Mouse (Mus musculus) MEL (cell line): Measurements from ENCODE around the gene Galnt18. TPM values are rescaled to one million over a fixed set of nuclear protein-coding genes. Genes with fewer than 3 reads are reported as not detected.

ENCODE experiments used
- DNase-seq: peaks from one replicate; pipeline ENCODE4 v3.0.0; 2011; ENCODE audit warnings: low read depth, low spot score
- H3K27ac ChIP-seq: 2 replicates; pipeline ENCODE4 v1.5.1; 2012; ENCODE audit warnings: low read depth, mild to moderate bottlenecking, control low read depth, low read length, moderate library complexity; ENCODE audit not compliant: control insufficient read depth
- H3K27me3 ChIP-seq, 2 experiments: fragments of 150-350 bp in 1 of 2; sonication (generic) in 1 of 2; 2 replicates each; pipeline ENCODE4 v1.6.1; 2012; ENCODE audit warnings: low read length in 2 of 2, mild to moderate bottlenecking in 2 of 2, improper control_type of control experiment in 1 of 2, moderate library complexity in 1 of 2; ENCODE audit not compliant: insufficient read depth in 2 of 2, control insufficient read depth in 1 of 2
- H3K36me3 ChIP-seq, 2 experiments: 2 replicates each; pipeline ENCODE4 v1.6.1; 2012 to 2014; ENCODE audit warnings: low read length in 2 of 2, improper control_type of control experiment in 1 of 2, inconsistent platforms in 1 of 2, mild to moderate bottlenecking in 1 of 2; ENCODE audit not compliant: insufficient read depth in 2 of 2, control insufficient read depth in 1 of 2
- H3K4me1 ChIP-seq, 2 experiments: fragments of 150-350 bp in 1 of 2; sonication (generic) in 1 of 2; 2 replicates each; pipeline ENCODE4 v1.6.1; 2012; ENCODE audit warnings: low read length in 2 of 2, improper control_type of control experiment in 1 of 2, mild to moderate bottlenecking in 1 of 2; ENCODE audit not compliant: insufficient read depth in 2 of 2, control insufficient read depth in 1 of 2
- H3K4me3 ChIP-seq, 2 experiments: fragments of 150-350 bp in 1 of 2; sonication (generic) in 1 of 2; 2 replicates each; pipeline ENCODE4 v1.5.1; 2012; ENCODE audit warnings: low read depth in 2 of 2, low read length in 2 of 2, mild to moderate bottlenecking in 2 of 2, moderate library complexity in 2 of 2, control low read depth in 1 of 2, improper control_type of control experiment in 1 of 2; ENCODE audit not compliant: control insufficient read depth in 1 of 2, insufficient read depth in 1 of 2
- H3K79me2 ChIP-seq: 2 replicates; pipeline ENCODE4 v1.6.1; 2012; ENCODE audit warnings: mild to moderate bottlenecking, low read length, moderate library complexity; ENCODE audit not compliant: control insufficient read depth, poor library complexity, insufficient read depth
- H3K9ac ChIP-seq: 2 replicates; pipeline ENCODE4 v1.6.1; 2012; ENCODE audit warnings: low read depth, mild to moderate bottlenecking, control low read depth, low read length, moderate library complexity; ENCODE audit not compliant: control insufficient read depth, poor library complexity, severe bottlenecking
- H3K9me3 ChIP-seq: fragments of 150-350 bp; sonication (generic); replicated peaks from 2 replicates; pipeline ENCODE4 v1.6.1; 2012; ENCODE audit warnings: mild to moderate bottlenecking, low read length, improper control_type of control experiment, moderate library complexity; ENCODE audit not compliant: insufficient read depth
- BHLHE40 ChIP-seq: IDR thresholded peaks from 2 replicates; pipeline ENCODE4 v1.6.1; 2012; ENCODE audit warnings: low read depth, mild to moderate bottlenecking, inconsistent platforms, low read length, improper control_type of control experiment, borderline replicate concordance
- CHD2 ChIP-seq: IDR thresholded peaks from 2 replicates; pipeline ENCODE4 v1.6.1; 2011; ENCODE audit warnings: low read length, improper control_type of control experiment
- CTCF ChIP-seq, 3 experiments: IDR thresholded peaks in 2 of 3; conservative IDR thresholded peaks in 1 of 3; 2 replicates each; pipeline ENCODE4 v1.5.1; 2011 to 2012; ENCODE audit warnings: low read length in 3 of 3, low read depth in 2 of 3, mild to moderate bottlenecking in 2 of 3, improper control_type of control experiment in 1 of 3, inconsistent platforms in 1 of 3, mixed read lengths in 1 of 3, moderate library complexity in 1 of 3; ENCODE audit not compliant: control insufficient read depth in 1 of 3, insufficient read depth in 1 of 3, poor library complexity in 1 of 3, severe bottlenecking in 1 of 3
- ELF1 ChIP-seq: IDR thresholded peaks from 2 replicates; pipeline ENCODE4 v1.6.1; 2014; ENCODE audit warnings: low read depth, mild to moderate bottlenecking, inconsistent platforms, low read length, improper control_type of control experiment, moderate library complexity
- ETS1 ChIP-seq: IDR thresholded peaks from 2 replicates; pipeline ENCODE4 v1.6.1; 2012; ENCODE audit warnings: low read depth, mild to moderate bottlenecking, inconsistent platforms, low read length, improper control_type of control experiment, moderate library complexity
- GABPA ChIP-seq: IDR thresholded peaks from 2 replicates; pipeline ENCODE4 v1.6.1; 2012; ENCODE audit warnings: low read depth, mild to moderate bottlenecking, inconsistent platforms, low read length, improper control_type of control experiment, moderate library complexity
- JUND ChIP-seq: IDR thresholded peaks from 2 replicates; pipeline ENCODE4 v1.6.1; 2011; ENCODE audit warnings: low read depth, mild to moderate bottlenecking, improper control_type of control experiment, low read length
- KAT2A ChIP-seq: conservative IDR thresholded peaks from 2 replicates; pipeline ENCODE4 v1.6.1; 2012; ENCODE audit warnings: low read depth, low read length, improper control_type of control experiment, inconsistent platforms
- MAFK ChIP-seq: IDR thresholded peaks from 2 replicates; pipeline ENCODE4 v1.6.1; 2011; ENCODE audit warnings: low read depth, mild to moderate bottlenecking, low read length, improper control_type of control experiment, borderline replicate concordance
- MAX ChIP-seq: IDR thresholded peaks from 2 replicates; pipeline ENCODE4 v1.6.1; 2011; ENCODE audit warnings: low read length, improper control_type of control experiment
- MXI1 ChIP-seq: IDR thresholded peaks from 2 replicates; pipeline ENCODE4 v1.6.1; 2011; ENCODE audit warnings: mild to moderate bottlenecking, low read depth, low read length, improper control_type of control experiment
- MYC ChIP-seq: IDR thresholded peaks from 2 replicates; pipeline ENCODE4 v1.6.1; 2011; ENCODE audit warnings: low read depth, mild to moderate bottlenecking, low read length, improper control_type of control experiment, moderate library complexity
- NELFE ChIP-seq: IDR thresholded peaks from 2 replicates; pipeline ENCODE4 v1.6.1; 2011; ENCODE audit warnings: low read depth, low read length, improper control_type of control experiment
- NRF1 ChIP-seq: IDR thresholded peaks from 2 replicates; pipeline ENCODE4 v1.6.1; 2014; ENCODE audit warnings: low read depth, mild to moderate bottlenecking, inconsistent platforms, low read length, improper control_type of control experiment, moderate library complexity; ENCODE audit not compliant: poor library complexity, insufficient read depth, severe bottlenecking
- POLR2AphosphoS2 ChIP-seq: IDR thresholded peaks from 2 replicates; pipeline ENCODE4 v1.6.1; 2011; ENCODE audit warnings: low read length, improper control_type of control experiment
- SIN3A ChIP-seq: IDR thresholded peaks from 2 replicates; pipeline ENCODE4 v1.6.1; 2012; ENCODE audit warnings: low read length, improper control_type of control experiment, inconsistent platforms
- SMC3 ChIP-seq: IDR thresholded peaks from 2 replicates; pipeline ENCODE4 v1.6.1; 2011; ENCODE audit warnings: low read depth, low read length, improper control_type of control experiment
- TBP ChIP-seq: IDR thresholded peaks from 2 replicates; pipeline ENCODE4 v1.8.0; 2011; ENCODE audit warnings: low read depth, low read length, improper control_type of control experiment
- TCF12 ChIP-seq: IDR thresholded peaks from 2 replicates; pipeline ENCODE4 v1.6.1; 2014; ENCODE audit warnings: low read depth, mild to moderate bottlenecking, inconsistent platforms, low read length, improper control_type of control experiment, moderate library complexity
- UBTF ChIP-seq: IDR thresholded peaks from 2 replicates; pipeline ENCODE4 v1.6.1; 2012; ENCODE audit warnings: low read depth, mild to moderate bottlenecking, inconsistent platforms, low read length, improper control_type of control experiment, moderate library complexity, borderline replicate concordance; ENCODE audit not compliant: insufficient read depth
- USF2 ChIP-seq, 2 experiments: IDR thresholded peaks; 2 replicates each; pipeline ENCODE4 v1.6.1; 2011 to 2012; ENCODE audit warnings: improper control_type of control experiment in 2 of 2, low read length in 2 of 2, borderline replicate concordance in 1 of 2, inconsistent platforms in 1 of 2, low read depth in 1 of 2, mild to moderate bottlenecking in 1 of 2; ENCODE audit not compliant: insufficient read depth in 1 of 2
- ZC3H11A ChIP-seq: IDR thresholded peaks from 2 replicates; pipeline ENCODE4 v1.6.1; 2012; ENCODE audit warnings: low read depth, mild to moderate bottlenecking, inconsistent platforms, low read length, improper control_type of control experiment
- ZNF384 ChIP-seq: IDR thresholded peaks from 2 replicates; pipeline ENCODE4 v1.6.1; 2012; ENCODE audit warnings: low read depth, mild to moderate bottlenecking, inconsistent platforms, low read length, improper control_type of control experiment
- polyA plus RNA-seq, 2 experiments: library from polyadenylated mRNA; stranded (reverse) in 1 of 2; unstranded in 1 of 2; fragments of >175 nt in 1 of 2; fragments of >200 nt in 1 of 2; gene quantifications; 2 replicates each; pipeline versions ENCODE4 v1.2.1 to v1.2.4; 2012; ENCODE audit warnings: low replicate concordance in 2 of 2, low read depth in 1 of 2; ENCODE audit not compliant: insufficient read length in 2 of 2, insufficient read depth in 1 of 2, missing spikeins in 1 of 2
- total RNA-seq: library from RNA; depleted of rRNA; stranded (reverse); fragments of 300-350 nt; gene quantifications from 2 replicates; pipeline ENCODE4 v1.2.3, GENCODE M21; 2012

Gene Galnt18
- total and polyA plus RNA-seq, 3 experiments = not detected

- Histone ChIP-seq H3K9me3 (no peaks in the 10 kb centered on the region), H3K27ac (no peak overlapping the region), H3K27me3 (no peaks in the 10 kb centered on the region), H3K36me3 (no peaks in the 10 kb centered on the region), H3K9ac (no peak overlapping the region), H3K79me2 (no peaks in the 10 kb centered on the region), H3K4me3 (no peak overlapping the region), H3K4me1 (no peaks in the 10 kb centered on the region)
- no peak for DNase-seq
- TF ChIP-seq TBP (no peak), ZNF384 (no peak), POLR2AphosphoS2 (no peak), UBTF (no peak), NELFE (no peak), BHLHE40 (no peak), ETS1 (no peak)
- TF ChIP-seq, all 39 proteins: peak for 0
Measured at GRCm38 (mm10) chr7:111748571-111749071, 31.2 kb downstream of the Galnt18 start.

- H3K27ac ChIP-seq = no peak overlapping the region
- DNase-seq = no peak
- no peaks in the 10 kb centered on the region for H3K27me3 ChIP-seq
- H3K79me2 ChIP-seq = no peaks in the 10 kb centered on the region
- no peak overlapping the region for H3K9ac ChIP-seq
- H3K9me3 ChIP-seq = no peaks in the 10 kb centered on the region
- no peak overlapping the region for H3K4me3 ChIP-seq
- H3K4me1 ChIP-seq = no peaks in the 10 kb centered on the region
- H3K36me3 ChIP-seq = no peaks in the 10 kb centered on the region
- TF ChIP-seq ZC3H11A (no peak), CHD2 (no peak), KAT2A (no peak)
Measured at GRCm38 (mm10) chr7:111744770-111745169, 35.0 kb downstream of the Galnt18 start.

- DNase-seq = no peak
- H3K27ac ChIP-seq = no peak overlapping the region
- no peaks in the 10 kb centered on the region for H3K79me2 ChIP-seq
- H3K27me3 ChIP-seq = no peaks in the 10 kb centered on the region
- TF ChIP-seq USF2 (IDR thresholded peaks at IDR 0.05; ENCODE audit: borderline replicate concordance in 1 of 2, insufficient read depth in 1 of 2, low read depth in 1 of 2, low read length in 2 of 2) (no peak), CHD2 (no peak), MYC (no peak), CTCF (IDR thresholded peaks at IDR 0.05 in 2 of 3, conservative IDR thresholded peaks at IDR 0.05 in 1 of 3; ENCODE audit: control insufficient read depth in 1 of 3, insufficient read depth in 1 of 3, low read depth in 2 of 3, low read length in 3 of 3, poor library complexity in 1 of 3, severe bottlenecking in 1 of 3) (no peak), MAFK (no peak), JUND (no peak), NRF1 (no peak), SIN3A (no peak), BHLHE40 (no peak), MAX (no peak), ETS1 (no peak), GABPA (no peak), MXI1 (no peak), SMC3 (no peak), ELF1 (no peak), TCF12 (no peak), ZNF384 (no peak)
- H3K36me3 ChIP-seq = no peaks in the 10 kb centered on the region
- no peaks in the 10 kb centered on the region for H3K9me3 ChIP-seq
- H3K4me1 ChIP-seq = no peaks in the 10 kb centered on the region
- no peak overlapping the region for H3K9ac ChIP-seq
- H3K4me3 ChIP-seq = no peak overlapping the region
Measured at GRCm38 (mm10) chr7:111741595-111741994, 38.2 kb downstream of the Galnt18 start.
